Mouse (Mus musculus) neural tube, embryonic 14.5 days (tissue): Measurements from ENCODE around the gene Lyrm7. TPM values are rescaled to one million over a fixed set of nuclear protein-coding genes. Genes with fewer than 3 reads are reported as not detected.

Source experiments
- ATAC-seq: fragments of 200-750 bp; cut with Nextera tagmentation; 2 replicates; pipeline ENCODE4 v1.8.0; 2017; ENCODE audit warnings: low read depth, mild to moderate bottlenecking, moderate TSS enrichment, moderate library complexity
- H3K27ac ChIP-seq: fragments of 300-500 bp; sonication (generic); 2 replicates; pipeline ENCODE4 v1.5.1; 2014; ENCODE audit warnings: low read depth, mild to moderate bottlenecking, control low read depth, low read length, moderate library complexity, mixed read lengths
- H3K27me3 ChIP-seq: fragments of 300-500 bp; sonication (generic); 2 replicates; pipeline ENCODE4 v1.6.1; 2014; ENCODE audit warnings: low read length; ENCODE audit not compliant: control insufficient read depth, insufficient read depth
- H3K36me3 ChIP-seq: fragments of 300-500 bp; sonication (generic); 2 replicates; pipeline ENCODE4 v1.6.1; 2014; ENCODE audit warnings: low read length, mixed read lengths; ENCODE audit not compliant: control insufficient read depth, insufficient read depth
- H3K4me1 ChIP-seq: fragments of 300-500 bp; sonication (generic); 2 replicates; pipeline ENCODE4 v1.6.1; 2014; ENCODE audit warnings: low read length; ENCODE audit not compliant: control insufficient read depth, insufficient read depth
- H3K4me2 ChIP-seq: fragments of 300-500 bp; sonication (generic); 2 replicates; pipeline ENCODE4 v1.6.1; 2014; ENCODE audit warnings: mild to moderate bottlenecking, low read depth, low read length, control low read depth
- H3K4me3 ChIP-seq: fragments of 300-500 bp; sonication (generic); 2 replicates; pipeline ENCODE4 v1.5.1; 2014; ENCODE audit warnings: low read depth, low read length, control low read depth, mixed read lengths
- H3K9ac ChIP-seq: fragments of 300-500 bp; sonication (generic); replicated peaks from 2 replicates; pipeline ENCODE4 v1.6.1; 2014; ENCODE audit warnings: low read depth, mild to moderate bottlenecking, control low read depth, low read length, mixed read lengths
- H3K9me3 ChIP-seq: fragments of 300-500 bp; sonication (generic); 2 replicates; pipeline ENCODE4 v1.6.1; 2016; ENCODE audit warnings: low read length; ENCODE audit not compliant: control insufficient read depth
- WGBS: fragments of 180-500 bp; shearing (Covaris S2); extraction: QIAGEN DNeasy Blood & Tissue Kit; methylation state at CpG from one replicate; pipeline ENCODE4 v1.1.7; 2014; 5-methylcytosine and 5-hydroxymethylcytosine counted together
- polyA plus RNA-seq: library from polyadenylated mRNA; unstranded; fragments of >200 nt; fragmentation: Nextera tagmentation; extraction: Ambion mirVana; gene quantifications from 2 replicates; pipeline ENCODE4 v1.2.1, GENCODE M21; 2014

The Lyrm7 gene
- polyA plus RNA-seq, 1 experiment from 2014 or later, result 16.5 TPM

GRCm38 (mm10) chr11:54840891-54841290 lies 19.8 kb downstream of the Lyrm7 start:
- Histone ChIP-seq H3K27ac (no peak overlapping the region), H3K4me1 (no peaks in the 10 kb centered on the region), H3K36me3 (no peaks in the 10 kb centered on the region), H3K4me3 (no peak overlapping the region), H3K9me3 (no peaks in the 10 kb centered on the region), H3K27me3 (no peaks in the 10 kb centered on the region), H3K4me2 (no peak overlapping the region), H3K9ac (no peak overlapping the region)
- 94% methylated on average over 11 of the region's 11 CpGs for WGBS
- ATAC-seq, result no peak

- H3K36me3 ChIP-seq, result no peaks in the 10 kb centered on the region
- no peak overlapping the region for H3K9ac ChIP-seq
- no peaks in the 10 kb centered on the region for H3K9me3 ChIP-seq
- H3K4me1 ChIP-seq, result no peaks in the 10 kb centered on the region
- no peak overlapping the region for H3K4me3 ChIP-seq
- 90% methylated on average over 4 of the region's 4 CpGs for WGBS
- H3K4me2 ChIP-seq, result no peak overlapping the region
- no peaks in the 10 kb centered on the region for H3K27me3 ChIP-seq
- no peak for ATAC-seq
- H3K27ac ChIP-seq, result no peak overlapping the region
Observed at GRCm38 (mm10) chr11:54839696-54840095, 21.0 kb downstream of the Lyrm7 start.

- no peak for ATAC-seq
- no peak overlapping the region for H3K4me2 ChIP-seq
- 83% methylated on average over 9 of the region's 9 CpGs for WGBS
Observed at GRCm38 (mm10) chr11:54836106-54836505, 24.6 kb downstream of the Lyrm7 start.

GRCm38 (mm10) chr11:54834596-54834995 lies 26.1 kb downstream of the Lyrm7 start:
- Histone ChIP-seq H3K4me2 (no peak overlapping the region), H3K36me3 (no peaks in the 10 kb centered on the region), H3K4me3 (no peak overlapping the region), H3K27me3 (no peaks in the 10 kb centered on the region), H3K9ac (no peak overlapping the region), H3K9me3 (no peaks in the 10 kb centered on the region), H3K4me1 (no peaks in the 10 kb centered on the region), H3K27ac (no peak overlapping the region)
- ATAC-seq, result no peak
- WGBS, result 67% methylated on average over 2 of the region's 2 CpGs

More at GRCm38 (mm10) chr11:54836106-54836505, 24.6 kb downstream of the Lyrm7 start:
- no peaks in the 10 kb centered on the region for H3K36me3 ChIP-seq
- no peaks in the 10 kb centered on the region for H3K27me3 ChIP-seq
- no peaks in the 10 kb centered on the region for H3K4me1 ChIP-seq
- H3K27ac ChIP-seq, result no peak overlapping the region
- no peaks in the 10 kb centered on the region for H3K9me3 ChIP-seq
- H3K9ac ChIP-seq, result no peak overlapping the region
- H3K4me3 ChIP-seq, result no peak overlapping the region

- no peak for ATAC-seq
- Histone ChIP-seq H3K36me3 (no peaks in the 10 kb centered on the region), H3K4me1 (no peaks in the 10 kb centered on the region), H3K9ac (no peak overlapping the region), H3K4me2 (no peak overlapping the region), H3K4me3 (no peak overlapping the region), H3K27ac (no peak overlapping the region), H3K27me3 (no peaks in the 10 kb centered on the region), H3K9me3 (no peaks in the 10 kb centered on the region)
- 93% methylated on average over 4 of the region's 4 CpGs for WGBS
Observed at GRCm38 (mm10) chr11:54833833-54834232, 26.9 kb downstream of the Lyrm7 start.

- no peaks in the 10 kb centered on the region for H3K27me3 ChIP-seq
- H3K4me1 ChIP-seq, result no peaks in the 10 kb centered on the region
- 78% methylated on average over 8 of the region's 8 CpGs for WGBS
Observed at GRCm38 (mm10) chr11:54826819-54827218, 33.9 kb downstream of the Lyrm7 start.

GRCm38 (mm10) chr11:54825774-54826173 lies 34.9 kb downstream of the Lyrm7 start:
- Histone ChIP-seq H3K4me1 (no peaks in the 10 kb centered on the region), H3K4me3 (no peak overlapping the region), H3K9ac (no peak overlapping the region), H3K9me3 (no peaks in the 10 kb centered on the region), H3K4me2 (no peak overlapping the region), H3K36me3 (no peaks in the 10 kb centered on the region), H3K27ac (no peak overlapping the region), H3K27me3 (no peaks in the 10 kb centered on the region)
- 81% methylated on average over 4 of the region's 4 CpGs for WGBS
- ATAC-seq, result no peak

More at GRCm38 (mm10) chr11:54826819-54827218, 33.9 kb downstream of the Lyrm7 start:
- Histone ChIP-seq H3K36me3 (no peaks in the 10 kb centered on the region), H3K27ac (no peak overlapping the region), H3K9ac (no peak overlapping the region), H3K9me3 (no peaks in the 10 kb centered on the region), H3K4me3 (no peak overlapping the region), H3K4me2 (no peak overlapping the region)
- ATAC-seq, result no peak

- no peaks in the 10 kb centered on the region for H3K9me3 ChIP-seq
- H3K4me2 ChIP-seq, result no peak overlapping the region
- H3K27ac ChIP-seq, result no peak overlapping the region
- 87% methylated on average over 4 of the region's 4 CpGs for WGBS
- H3K4me3 ChIP-seq, result no peak overlapping the region
- no peak overlapping the region for H3K9ac ChIP-seq
- H3K27me3 ChIP-seq, result no peaks in the 10 kb centered on the region
- no peak for ATAC-seq
- no peaks in the 10 kb centered on the region for H3K36me3 ChIP-seq
- H3K4me1 ChIP-seq, result no peaks in the 10 kb centered on the region
Observed at GRCm38 (mm10) chr11:54823467-54823866, 37.2 kb downstream of the Lyrm7 start.

- H3K9ac ChIP-seq, result no peak overlapping the region
- no peak for ATAC-seq
- WGBS, result 62% methylated on average over 7 of the region's 7 CpGs
Observed at GRCm38 (mm10) chr11:54819489-54819888, 41.2 kb downstream of the Lyrm7 start.

GRCm38 (mm10) chr11:54817449-54817848 lies 43.3 kb downstream of the Lyrm7 start:
- WGBS, result 29% methylated on average over 4 of the region's 4 CpGs

More at GRCm38 (mm10) chr11:54819489-54819888, 41.2 kb downstream of the Lyrm7 start:
- Histone ChIP-seq H3K4me2 (no peak overlapping the region), H3K4me1 (no peaks in the 10 kb centered on the region), H3K27ac (no peak overlapping the region), H3K4me3 (no peak overlapping the region), H3K36me3 (no peaks in the 10 kb centered on the region), H3K27me3 (no peaks in the 10 kb centered on the region), H3K9me3 (no peaks in the 10 kb centered on the region)

More at GRCm38 (mm10) chr11:54817449-54817848, 43.3 kb downstream of the Lyrm7 start:
- Histone ChIP-seq H3K27ac (no peak overlapping the region), H3K27me3 (no peaks in the 10 kb centered on the region), H3K4me1 (no peaks in the 10 kb centered on the region), H3K4me3 (no peak overlapping the region), H3K36me3 (no peaks in the 10 kb centered on the region), H3K9me3 (no peaks in the 10 kb centered on the region), H3K9ac (no peak overlapping the region), H3K4me2 (no peak overlapping the region)
- no peak for ATAC-seq
